Mouse (Mus musculus) inflammation-experienced regulatory T-cells, adult 16 weeks (primary cell): ENCODE measurements around the gene Hilpda. TPM values are rescaled to one million over a fixed set of nuclear protein-coding genes. Genes with fewer than 3 reads are reported as not detected.

Experiments used
- polyA plus RNA-seq: library from polyadenylated mRNA; unstranded; fragments of 100-300 nt; shearing (Covaris generic); gene quantifications from one replicate; pipeline ENCODE4 v1.2.1, GENCODE M21; 2017

The Hilpda gene
- 34.3 TPM for polyA plus RNA-seq

DNA sequence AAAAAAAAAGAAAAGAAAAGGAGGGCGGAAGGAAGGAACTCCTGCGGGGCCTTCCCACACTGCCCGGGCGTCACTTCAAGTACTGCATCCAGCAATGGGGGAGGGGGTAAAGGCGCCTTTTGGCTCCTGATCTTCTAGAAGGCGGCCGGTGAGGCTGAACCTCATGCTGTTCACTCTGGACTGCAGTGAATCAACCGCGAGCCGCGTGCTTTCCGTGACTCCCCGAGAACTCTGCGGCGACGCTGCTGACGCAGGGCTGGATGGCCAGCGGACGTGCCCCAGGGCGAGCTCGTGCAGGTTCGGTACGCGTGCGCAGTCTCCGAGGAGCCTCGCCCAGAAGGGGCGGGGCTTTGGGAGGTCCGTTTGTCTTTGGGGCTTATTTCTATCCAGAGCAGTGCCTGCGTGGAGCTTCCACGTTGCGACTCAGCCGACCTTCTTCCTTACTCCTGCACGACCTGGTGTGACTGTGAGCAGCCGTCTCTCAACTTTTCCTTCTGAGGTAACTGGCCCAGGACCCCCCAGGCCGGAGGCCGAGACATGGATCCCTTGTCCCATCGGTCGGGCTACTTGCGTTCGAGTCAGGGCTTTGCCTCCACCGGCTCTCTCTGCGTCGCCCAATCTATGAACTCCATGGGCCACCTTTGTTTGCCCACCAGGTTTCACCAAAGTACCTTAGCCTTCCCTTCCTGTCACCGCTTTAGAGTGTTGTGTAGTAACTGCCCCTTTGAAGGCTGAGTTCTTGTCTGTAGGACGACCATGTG, at the start of gene Hilpda:
Gene Hilpda, plus strand, starts transcription at position 177 of the 761 bp plus-strand sequence.

DNA sequence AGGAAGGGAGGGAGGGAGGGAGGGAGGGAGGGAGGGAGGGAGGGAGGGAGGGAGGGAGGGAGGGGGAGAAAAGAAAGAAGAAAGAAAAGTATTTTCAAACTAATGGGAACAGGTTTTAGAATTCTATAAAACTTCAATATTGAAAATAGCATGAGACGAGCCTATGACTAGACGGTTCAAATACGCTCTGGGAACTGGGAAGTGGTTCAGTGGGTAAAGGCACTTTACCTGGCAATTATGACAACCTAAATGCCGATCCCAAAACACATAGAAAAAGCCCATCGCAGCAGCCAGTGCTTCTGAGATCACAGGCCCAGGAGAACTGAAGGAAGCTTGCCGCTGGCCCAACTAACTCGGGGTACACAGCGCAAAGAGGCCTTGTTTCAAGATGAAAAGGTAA, 7.0 kb downstream of the Hilpda start, which contains the start of gene Fam71f2:
Gene Fam71f2, plus strand, starts transcription at position 301 of the 400 bp plus-strand sequence.

GRCm38 (mm10) chr6:29318879-29319278, 46.6 kb downstream of the Hilpda start, which contains the start of gene Fam71f1:
TSS of gene Fam71f1 (plus strand) at chr6:29319140.

Other genes starting within 250 kb of the Hilpda start
- gene Lep, start 212.3 kb upstream of the Hilpda start, polyA plus RNA-seq, result not detected
- gene Rbm28, start 107.5 kb upstream of the Hilpda start, polyA plus RNA-seq, result 78.7 TPM
- not detected for gene Prrt4, start 92.9 kb upstream of the Hilpda start, polyA plus RNA-seq
- 76.0 TPM for gene Impdh1, start 56.1 kb upstream of the Hilpda start, polyA plus RNA-seq
- 0.62 TPM for gene Fam71f2, start 7.1 kb downstream of the Hilpda start, polyA plus RNA-seq
- gene Fam71f1, start 46.7 kb downstream of the Hilpda start, polyA plus RNA-seq, result not detected
- gene Calu, start 75.6 kb downstream of the Hilpda start, polyA plus RNA-seq, result 127 TPM
- gene Opn1sw, start 116.0 kb downstream of the Hilpda start, polyA plus RNA-seq, result not detected
- 1.9 TPM for gene Ccdc136, start 123.8 kb downstream of the Hilpda start, polyA plus RNA-seq
- gene Flnc, start 160.8 kb downstream of the Hilpda start, polyA plus RNA-seq, result not detected
- gene Atp6v1f, start 195.2 kb downstream of the Hilpda start, polyA plus RNA-seq, result 358 TPM
- 0.44 TPM for gene Atp6v1fnb, start 198.9 kb downstream of the Hilpda start, polyA plus RNA-seq
- gene Kcp, start 235.5 kb downstream of the Hilpda start, polyA plus RNA-seq, result not detected